Mouse (Mus musculus): ENCODE measurements around the gene Gstm7. TPM values are rescaled to one million over a fixed set of nuclear protein-coding genes. Genes with fewer than 3 reads are reported as not detected.
"Not testable (repeated sequence)": the region's sequence is repeated elsewhere in the genome, so short reads cannot be mapped to it uniquely, and the experiment has no call there.

The Gstm7 gene
- polyA plus RNA-seq, 1 experiment: not detected

DNA sequence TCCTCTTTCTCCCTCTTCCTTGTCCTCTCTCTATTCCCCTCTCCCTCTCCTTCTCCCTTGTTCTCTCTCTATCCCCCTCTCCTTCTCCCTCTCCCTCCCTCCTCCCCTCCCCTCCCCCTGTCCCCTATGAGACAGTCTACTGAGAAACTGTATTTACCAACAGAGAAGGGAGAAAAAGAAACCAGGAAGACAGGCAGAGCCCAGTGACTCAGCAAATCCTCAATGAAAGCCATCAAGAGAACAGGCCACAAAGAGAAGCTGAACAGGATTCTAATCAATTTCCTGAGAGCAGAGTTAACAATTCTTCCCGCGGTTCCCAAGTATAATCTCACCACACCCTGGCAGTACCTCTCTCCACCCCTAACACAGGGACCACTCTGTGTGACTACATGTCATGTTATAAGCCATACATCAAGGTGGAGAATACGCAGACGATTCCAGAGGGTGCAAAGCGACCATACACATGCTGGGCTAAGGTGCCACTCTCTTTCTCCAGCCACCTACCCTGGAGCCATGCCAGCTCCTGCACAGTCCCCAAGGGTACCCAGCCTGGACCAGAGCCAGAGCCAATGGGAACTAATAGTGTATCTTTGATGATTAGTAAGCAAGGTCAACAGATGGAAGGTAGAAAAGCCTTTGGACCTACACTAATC, 33.2 kb upstream of the Gstm7 start:
- Histone ChIP-seq H3K27ac (ENCODE audit: control insufficient read depth, insufficient read depth, low read depth, low read length, poor library complexity) (no peak overlapping the region), H3K4me3 (replicated peaks; ENCODE audit: control insufficient read depth, low read depth, low read length) (no peak overlapping the region), H3K4me1 (ENCODE audit: control insufficient read depth, insufficient read depth, low read length) (no peaks in the 10 kb centered on the region; the same call in 1 of the 2 replicates)
- TF ChIP-seq POLR2A (IDR thresholded peaks at IDR 0.05; ENCODE audit: borderline replicate concordance, control insufficient read depth, low read depth, low read length): no peak
- TF ChIP-seq CTCF (IDR thresholded peaks at IDR 0.05; ENCODE audit: control insufficient read depth, insufficient read depth, low read length): no peak
- WGBS: 41% methylated on average over 5 of the region's 5 CpGs

DNA sequence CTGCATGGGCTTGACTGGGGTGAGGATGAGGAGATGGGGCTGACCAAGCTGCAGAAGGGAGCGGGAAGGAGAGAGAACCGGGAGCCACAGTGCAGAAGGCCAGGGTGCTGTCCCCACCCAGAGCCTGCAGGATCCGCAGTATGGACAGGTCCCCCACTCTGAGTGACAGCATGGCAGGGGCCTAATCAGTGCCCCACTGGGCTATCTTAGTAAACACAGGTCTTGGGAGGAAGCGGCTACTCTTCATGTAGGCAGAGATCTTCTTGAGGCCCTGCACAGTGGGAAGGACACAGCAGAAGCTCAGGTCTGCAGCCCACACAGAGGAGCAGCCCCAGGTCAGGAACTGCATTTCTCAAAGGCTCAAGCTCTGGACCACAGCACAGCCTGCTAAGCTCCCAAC, 32.4 kb upstream of the Gstm7 start:
- TF ChIP-seq CTCF (IDR thresholded peaks at IDR 0.05; ENCODE audit: control insufficient read depth, insufficient read depth, low read length) (no peak), POLR2A (IDR thresholded peaks at IDR 0.05; ENCODE audit: borderline replicate concordance, control insufficient read depth, low read depth, low read length) (no peak)
- Histone ChIP-seq H3K4me1 (ENCODE audit: control insufficient read depth, insufficient read depth, low read length) (no peaks in the 10 kb centered on the region; the same call in 1 of the 2 replicates), H3K27ac (ENCODE audit: control insufficient read depth, insufficient read depth, low read depth, low read length, poor library complexity) (no peak overlapping the region), H3K4me3 (replicated peaks; ENCODE audit: control insufficient read depth, low read depth, low read length) (no peak overlapping the region)
- 77% methylated on average over 4 of the region's 4 CpGs for WGBS

DNA sequence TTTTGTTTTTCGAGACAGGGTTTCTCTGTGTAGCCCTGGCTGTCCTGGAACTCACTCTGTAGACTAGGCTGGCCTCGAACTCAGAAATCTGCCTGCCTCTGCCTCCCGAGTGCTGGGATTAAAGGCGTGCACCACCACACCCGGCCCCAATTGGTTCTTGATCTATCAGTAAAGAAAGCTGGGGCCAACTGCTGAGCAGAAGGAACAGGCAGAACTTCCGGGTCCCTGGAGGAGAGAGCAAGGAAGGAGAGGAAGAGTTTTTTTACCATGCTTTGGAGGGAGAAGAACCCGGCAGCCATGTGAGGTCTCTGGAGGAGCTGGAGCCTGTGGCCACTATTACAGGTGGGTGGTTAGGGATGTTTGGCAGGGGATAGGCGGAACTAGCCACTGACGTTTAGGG, 23.6 kb upstream of the Gstm7 start:
- H3K4me3 ChIP-seq (replicated peaks; ENCODE audit: control insufficient read depth, low read depth, low read length); H3K27ac ChIP-seq (ENCODE audit: control insufficient read depth, insufficient read depth, low read depth, low read length, poor library complexity); H3K4me1 ChIP-seq (ENCODE audit: control insufficient read depth, insufficient read depth, low read length): not testable (repeated sequence)
- 81% methylated on average over 9 of the region's 9 CpGs for WGBS

DNA sequence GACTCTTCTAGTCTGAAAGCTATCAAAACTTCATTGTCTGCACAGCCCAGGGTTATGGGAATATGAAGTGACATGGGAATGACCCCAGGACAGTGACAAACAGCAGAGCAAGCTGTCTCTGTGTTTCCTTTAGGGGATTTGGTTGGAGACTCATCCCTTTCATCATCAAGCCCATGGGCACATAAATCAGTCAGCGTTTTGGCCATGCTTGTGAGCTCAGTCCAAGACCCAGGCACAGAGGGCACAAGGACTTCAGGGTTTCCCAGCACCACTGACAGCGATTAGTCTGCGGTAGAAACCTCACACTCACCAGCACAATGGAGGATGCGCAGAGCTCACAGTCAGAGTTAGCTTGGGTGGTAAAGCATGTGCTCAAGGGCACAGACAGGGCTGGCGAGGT, 22.3 kb upstream of the Gstm7 start:
- Histone ChIP-seq H3K4me1 (ENCODE audit: control insufficient read depth, insufficient read depth, low read length) (no peaks in the 10 kb centered on the region), H3K4me3 (replicated peaks; ENCODE audit: control insufficient read depth, low read depth, low read length) (no peak overlapping the region), H3K27ac (ENCODE audit: control insufficient read depth, insufficient read depth, low read depth, low read length, poor library complexity) (no peak overlapping the region)
- TF ChIP-seq CTCF (IDR thresholded peaks at IDR 0.05; ENCODE audit: control insufficient read depth, insufficient read depth, low read length) (no peak), POLR2A (IDR thresholded peaks at IDR 0.05; ENCODE audit: borderline replicate concordance, control insufficient read depth, low read depth, low read length) (no peak)
- 83% methylated on average over 5 of the region's 5 CpGs for WGBS

DNA sequence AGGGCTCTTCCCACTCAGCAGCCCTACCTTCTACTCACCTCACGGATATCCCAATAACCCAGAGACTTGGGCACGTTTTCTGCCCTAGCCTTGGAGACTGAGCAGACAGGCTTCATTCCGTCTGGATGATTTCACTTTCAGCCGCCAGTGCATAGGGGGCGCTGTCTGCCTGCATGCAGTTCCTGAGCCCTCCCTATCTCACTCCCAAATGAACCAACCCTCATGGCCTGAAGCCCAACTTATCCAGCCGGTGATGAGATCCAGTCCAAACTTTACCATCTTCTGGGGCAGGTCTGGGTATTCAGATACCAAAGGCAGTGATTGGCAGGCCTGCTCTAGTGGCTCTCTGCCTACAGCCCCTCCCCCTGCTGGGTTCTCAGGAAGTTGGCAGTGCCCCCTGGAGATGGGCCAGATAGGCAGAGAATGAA, 21.7 kb upstream of the Gstm7 start:
- TF ChIP-seq CTCF (IDR thresholded peaks at IDR 0.05; ENCODE audit: control insufficient read depth, insufficient read depth, low read length): peak; percentile 88
- no peak for TF ChIP-seq POLR2A (IDR thresholded peaks at IDR 0.05; ENCODE audit: borderline replicate concordance, control insufficient read depth, low read depth, low read length)
- no peak overlapping the region for H3K4me3 ChIP-seq (replicated peaks; ENCODE audit: control insufficient read depth, low read depth, low read length)
- 18% methylated on average over 6 of the region's 6 CpGs for WGBS
- H3K4me1 ChIP-seq (ENCODE audit: control insufficient read depth, insufficient read depth, low read length): no peaks in the 10 kb centered on the region
- no peak overlapping the region for H3K27ac ChIP-seq (ENCODE audit: control insufficient read depth, insufficient read depth, low read depth, low read length, poor library complexity)

DNA sequence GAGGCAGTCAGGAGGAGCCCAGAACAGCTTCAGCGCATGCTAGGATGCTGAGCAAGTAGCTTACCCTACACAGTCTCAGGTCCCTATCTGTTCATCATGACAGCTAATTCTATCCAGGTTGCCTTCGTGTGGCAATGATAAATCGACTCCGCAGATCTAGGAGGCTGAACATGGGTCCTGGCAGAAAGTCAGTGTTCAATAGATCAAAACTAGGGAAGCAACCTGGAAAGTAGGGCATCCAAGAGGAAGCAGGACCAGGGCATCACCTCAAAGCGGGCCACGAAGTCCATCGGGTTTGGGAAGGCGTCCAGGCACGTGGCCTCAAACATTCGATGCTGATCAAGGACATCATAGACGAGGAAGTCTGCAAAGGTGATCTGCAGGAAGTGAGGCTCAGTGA, 18.9 kb upstream of the Gstm7 start:
- 72% methylated on average over 11 of the region's 11 CpGs for WGBS
- no peaks in the 10 kb centered on the region for H3K4me1 ChIP-seq (ENCODE audit: control insufficient read depth, insufficient read depth, low read length)
- no peak overlapping the region for H3K27ac ChIP-seq (ENCODE audit: control insufficient read depth, insufficient read depth, low read depth, low read length, poor library complexity)
- no peak overlapping the region for H3K4me3 ChIP-seq (replicated peaks; ENCODE audit: control insufficient read depth, low read depth, low read length)
- TF ChIP-seq POLR2A (IDR thresholded peaks at IDR 0.05; ENCODE audit: borderline replicate concordance, control insufficient read depth, low read depth, low read length): no peak
- no peak for TF ChIP-seq CTCF (IDR thresholded peaks at IDR 0.05; ENCODE audit: control insufficient read depth, insufficient read depth, low read length)

DNA sequence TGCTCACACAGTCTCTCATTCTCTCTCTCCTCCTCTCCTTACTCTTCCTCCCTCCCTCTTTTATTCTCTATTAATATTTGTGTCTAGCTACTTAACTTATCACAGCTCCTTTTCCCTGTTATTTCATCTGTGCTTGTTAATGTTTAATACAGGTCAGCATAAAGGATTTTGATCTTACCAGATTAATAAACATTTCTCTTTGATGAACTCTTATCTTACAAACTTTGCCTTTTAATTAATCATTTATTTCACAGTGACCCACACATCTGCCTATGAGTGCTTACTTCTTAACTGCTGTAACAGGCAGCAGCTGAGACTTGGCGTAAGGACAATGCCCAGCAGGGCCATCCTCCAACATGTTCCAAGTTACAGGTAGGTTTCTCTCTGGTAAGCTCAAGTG, 17.8 kb upstream of the Gstm7 start:
- H3K27ac ChIP-seq (ENCODE audit: control insufficient read depth, insufficient read depth, low read depth, low read length, poor library complexity); H3K4me3 ChIP-seq (replicated peaks; ENCODE audit: control insufficient read depth, low read depth, low read length); H3K4me1 ChIP-seq (ENCODE audit: control insufficient read depth, insufficient read depth, low read length): not testable (repeated sequence)
- WGBS: 93% methylated on average over 1 of the region's 1 CpGs

DNA sequence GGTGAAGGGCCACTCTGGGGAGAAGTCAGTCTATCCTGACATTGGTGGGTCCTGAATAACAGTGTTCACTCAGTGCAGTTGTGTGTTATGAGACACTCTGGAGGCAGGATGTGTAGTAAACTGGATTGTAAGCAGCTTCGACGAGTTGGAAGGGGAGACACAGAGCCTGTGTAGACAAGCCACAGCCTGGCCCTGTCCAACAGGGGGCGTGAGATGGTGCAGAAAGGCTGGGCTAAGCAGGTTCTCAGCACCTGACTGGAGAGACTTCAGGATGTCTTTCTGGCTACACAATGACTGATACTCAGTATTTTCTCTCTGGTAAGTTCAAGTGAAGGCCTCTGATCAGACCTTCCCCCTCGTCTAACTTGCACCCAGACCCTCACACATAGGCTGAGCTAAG, 14.1 kb upstream of the Gstm7 start:
- 63% methylated on average over 4 of the region's 4 CpGs for WGBS
- Histone ChIP-seq H3K4me3 (replicated peaks; ENCODE audit: control insufficient read depth, low read depth, low read length) (no peak overlapping the region), H3K27ac (ENCODE audit: control insufficient read depth, insufficient read depth, low read depth, low read length, poor library complexity) (no peak overlapping the region), H3K4me1 (ENCODE audit: control insufficient read depth, insufficient read depth, low read length) (no peaks in the 10 kb centered on the region)
- TF ChIP-seq POLR2A (IDR thresholded peaks at IDR 0.05; ENCODE audit: borderline replicate concordance, control insufficient read depth, low read depth, low read length) (no peak), CTCF (IDR thresholded peaks at IDR 0.05; ENCODE audit: control insufficient read depth, insufficient read depth, low read length) (peak; percentile 18; the same call in 1 of the 2 replicates)

DNA sequence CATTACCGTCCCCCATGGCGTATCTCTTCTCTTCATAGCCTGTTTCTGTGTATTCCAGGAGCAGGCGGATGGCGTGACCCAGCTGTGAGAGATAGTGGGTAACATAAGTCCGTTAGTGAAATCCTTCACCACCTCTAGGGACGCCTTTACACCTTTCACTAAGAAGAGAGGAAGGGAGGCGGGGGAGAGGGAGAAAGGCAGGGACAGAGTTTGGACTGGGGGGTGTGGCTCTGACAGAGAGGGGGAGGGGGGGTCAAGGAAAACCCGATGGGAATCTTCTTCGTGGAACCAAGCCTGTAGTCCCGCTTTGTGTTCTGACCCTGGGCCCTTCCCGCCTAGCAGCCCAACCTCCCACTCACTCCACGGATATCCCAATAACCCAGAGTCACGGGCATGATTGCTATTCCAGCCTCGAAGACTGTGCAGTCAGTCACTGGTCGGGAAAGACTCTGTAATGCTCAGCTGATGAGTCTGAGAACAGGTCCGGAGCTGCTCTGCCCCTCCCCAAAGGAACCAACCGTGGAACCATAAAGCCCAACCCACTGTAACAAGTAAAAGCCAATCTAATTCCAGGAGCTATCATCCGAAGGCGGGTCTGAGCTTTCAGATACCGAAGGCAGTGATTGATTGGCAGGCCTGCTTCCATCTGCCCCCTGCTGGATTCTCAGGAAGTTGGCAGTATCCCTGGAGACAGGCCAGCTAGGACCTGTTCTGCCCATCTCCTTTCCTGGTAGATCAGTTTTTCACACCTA, 11.8 kb upstream of the Gstm7 start, which contains the start of gene Gstm6:
Gstm6 (minus strand) TSS at position 511 of the 752 bp plus-strand sequence.
- no peaks in the 10 kb centered on the region; the same call in 1 of the 2 replicates for H3K4me1 ChIP-seq (ENCODE audit: control insufficient read depth, insufficient read depth, low read length)
- WGBS: 71% methylated on average over 20 of the region's 20 CpGs
- no peak for TF ChIP-seq CTCF (IDR thresholded peaks at IDR 0.05; ENCODE audit: control insufficient read depth, insufficient read depth, low read length)
- H3K4me3 ChIP-seq (replicated peaks; ENCODE audit: control insufficient read depth, low read depth, low read length): no peak within 1 kb of the TSS
- H3K27ac ChIP-seq (ENCODE audit: control insufficient read depth, insufficient read depth, low read depth, low read length, poor library complexity): no peak within 1 kb of the TSS
